Mouse (Mus musculus) frontal cortex, adult 2 months (tissue): Measurements from ENCODE around the gene Lrrc42. TPM values are rescaled to one million over a fixed set of nuclear protein-coding genes. Genes with fewer than 3 reads are reported as not detected.

ENCODE experiments used
- DNase-seq, 2 experiments: peaks; one replicate each; pipeline ENCODE4 v3.0.0; 2022; ENCODE audit warnings: low spot score in 1 of 2; ENCODE audit errors: extremely low spot score in 1 of 2
- polyA plus RNA-seq: library from polyadenylated mRNA; depleted of rRNA; stranded (reverse); fragments of >200 nt; gene quantifications from 2 replicates; pipeline ENCODE4 v1.2.3, GENCODE M21; 2012

The Lrrc42 gene
- polyA plus RNA-seq, 1 experiment: 20.6 TPM

GRCm38 (mm10) chr4:107250494-107250893 is 2.8 kb downstream of the Lrrc42 start:
- peak in 1 of 2 experiments; percentile 74 for DNase-seq

GRCm38 (mm10) chr4:107249471-107249870 is 3.9 kb downstream of the Lrrc42 start:
- DNase-seq: no peak

- DNase-seq: no peak
Observed at GRCm38 (mm10) chr4:107248061-107248460, 5.3 kb downstream of the Lrrc42 start.

GRCm38 (mm10) chr4:107247110-107247509 is 6.2 kb downstream of the Lrrc42 start:
- no peak for DNase-seq

- no peak for DNase-seq
Observed at GRCm38 (mm10) chr4:107246040-107246439, 7.3 kb downstream of the Lrrc42 start.

- DNase-seq: no peak
Observed at GRCm38 (mm10) chr4:107245368-107245767, 8.0 kb downstream of the Lrrc42 start.

- DNase-seq: no peak
Observed at GRCm38 (mm10) chr4:107243365-107244333, 9.7 kb downstream of the Lrrc42 start.

- DNase-seq: no peak
Observed at GRCm38 (mm10) chr4:107240196-107240595, 13.1 kb downstream of the Lrrc42 start.

- DNase-seq: no peak
Observed at GRCm38 (mm10) chr4:107238253-107238652, 15.1 kb downstream of the Lrrc42 start.

- DNase-seq: no peak
Observed at GRCm38 (mm10) chr4:107232219-107232618, 21.1 kb downstream of the Lrrc42 start.

- no peak for DNase-seq
Observed at GRCm38 (mm10) chr4:107226313-107226712, 27.0 kb downstream of the Lrrc42 start.

- DNase-seq: no peak
Observed at GRCm38 (mm10) chr4:107223225-107224204, 29.8 kb downstream of the Lrrc42 start.

GRCm38 (mm10) chr4:107221524-107221923 is 31.8 kb downstream of the Lrrc42 start:
- DNase-seq: no peak

- DNase-seq: no peak
Observed at GRCm38 (mm10) chr4:107217574-107217973, 35.8 kb downstream of the Lrrc42 start.

- no peak for DNase-seq
Observed at GRCm38 (mm10) chr4:107213279-107214011, 39.9 kb downstream of the Lrrc42 start.

- DNase-seq: no peak
Observed at GRCm38 (mm10) chr4:107211936-107212335, 41.4 kb downstream of the Lrrc42 start.

GRCm38 (mm10) chr4:107211465-107211864 is 41.9 kb downstream of the Lrrc42 start:
- peak; percentile 10 to 25 for DNase-seq

- DNase-seq: no peak
Observed at GRCm38 (mm10) chr4:107210483-107211097, 42.7 kb downstream of the Lrrc42 start.

- DNase-seq: no peak
Observed at GRCm38 (mm10) chr4:107208880-107209279, 44.5 kb downstream of the Lrrc42 start, which contains the start of gene Ldlrad1. Gene Ldlrad1 (plus strand): TSS chr4:107209180.

- no peak for DNase-seq
Observed at GRCm38 (mm10) chr4:107207016-107207415, 46.3 kb downstream of the Lrrc42 start.
